Mouse (Mus musculus) cerebellum, postnatal 36 days (tissue): Measurements from ENCODE around the gene Naa25.
A peak's percentile ranks its signal among the peaks of the same experiment; 100 is the strongest.

Experiments used
- DNase-seq, 2 experiments: peaks; one replicate each; pipeline ENCODE4 v3.0.0; 2021 to 2022; ENCODE audit warnings: mixed read lengths in 2 of 2

Gene Naa25

GRCm38 (mm10) chr5:121452906-121453305 is 55.2 kb downstream of the Naa25 start:
- DNase-seq = peak; percentile 50 to 54

- no peak for DNase-seq
Measured at GRCm38 (mm10) chr5:121453743-121454502, 56.2 kb downstream of the Naa25 start.

GRCm38 (mm10) chr5:121454503-121454782 is 56.7 kb downstream of the Naa25 start:
- no peak for DNase-seq

GRCm38 (mm10) chr5:121455510-121456265 is 58.0 kb downstream of the Naa25 start:
- DNase-seq = no peak

- DNase-seq = no peak
Measured at GRCm38 (mm10) chr5:121461339-121462170, 63.8 kb downstream of the Naa25 start.

GRCm38 (mm10) chr5:121462171-121462502 is 64.4 kb downstream of the Naa25 start:
- DNase-seq = no peak

- no peak for DNase-seq
Measured at GRCm38 (mm10) chr5:121462967-121463366, 65.2 kb downstream of the Naa25 start.

GRCm38 (mm10) chr5:121463601-121464250 is 66.0 kb downstream of the Naa25 start:
- no peak for DNase-seq

- no peak for DNase-seq
Measured at GRCm38 (mm10) chr5:121469566-121469965, 71.8 kb downstream of the Naa25 start.

- DNase-seq = no peak
Measured at GRCm38 (mm10) chr5:121472411-121472810, 74.7 kb downstream of the Naa25 start.

GRCm38 (mm10) chr5:121474610-121475009 is 76.9 kb downstream of the Naa25 start:
- DNase-seq = no peak

- no peak for DNase-seq
Measured at GRCm38 (mm10) chr5:121476040-121476439, 78.3 kb downstream of the Naa25 start.

GRCm38 (mm10) chr5:121477680-121478079 is 79.9 kb downstream of the Naa25 start:
- peak in 1 of 2 experiments; percentile 45 for DNase-seq

GRCm38 (mm10) chr5:121484801-121485200 is 87.1 kb downstream of the Naa25 start:
- DNase-seq = no peak

- DNase-seq = no peak
Measured at GRCm38 (mm10) chr5:121493305-121493704, 95.6 kb downstream of the Naa25 start.
